Mouse (Mus musculus) thymus, postnatal 0 days (tissue): Measurements from ENCODE around the gene Spi1. TPM values are rescaled to one million over a fixed set of nuclear protein-coding genes. Genes with fewer than 3 reads are reported as not detected.
"Not testable (repeated sequence)": the region's sequence is repeated elsewhere in the genome, so short reads cannot be mapped to it uniquely, and the experiment has no call there.

ENCODE experiments used
- DNase-seq: peaks from one replicate; pipeline ENCODE4 v3.0.0-alpha.2; 2015; ENCODE audit warnings: low spot score
- polyA plus RNA-seq: library from polyadenylated mRNA; unstranded; fragments of >200 nt; fragmentation: Nextera tagmentation; extraction: Ambion mirVana; gene quantifications from 2 replicates; pipeline ENCODE4 v1.2.1, GENCODE M21; 2015

Spi1 gene
- polyA plus RNA-seq = 13.8 and 14.0 TPM in 2 replicates

GRCm38 (mm10) chr2:91081775-91082695 lies at the start of gene Spi1:
Spi1 (plus strand) TSS chr2:91082390.
- DNase-seq = no peak

DNA sequence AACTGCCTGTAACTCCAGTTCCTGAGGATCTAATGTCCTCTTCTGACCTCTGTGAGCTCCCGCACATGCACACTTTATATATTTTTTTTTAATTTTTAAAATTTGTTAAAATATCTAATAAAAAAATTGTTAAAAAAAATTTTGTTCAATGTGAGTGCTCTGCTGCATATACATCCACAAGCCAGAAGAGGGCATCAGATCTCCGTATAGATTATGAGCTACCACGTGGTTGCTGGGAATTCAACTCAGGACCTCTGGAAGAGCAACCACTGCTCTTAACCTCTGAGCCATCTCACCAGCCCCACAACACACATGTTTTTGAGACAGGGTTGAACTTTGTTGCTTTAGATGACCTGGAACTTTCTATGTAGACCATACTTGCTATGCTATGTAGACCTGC lies 49.2 kb upstream of the Spi1 start:
- peak; percentile 41 for DNase-seq

DNA sequence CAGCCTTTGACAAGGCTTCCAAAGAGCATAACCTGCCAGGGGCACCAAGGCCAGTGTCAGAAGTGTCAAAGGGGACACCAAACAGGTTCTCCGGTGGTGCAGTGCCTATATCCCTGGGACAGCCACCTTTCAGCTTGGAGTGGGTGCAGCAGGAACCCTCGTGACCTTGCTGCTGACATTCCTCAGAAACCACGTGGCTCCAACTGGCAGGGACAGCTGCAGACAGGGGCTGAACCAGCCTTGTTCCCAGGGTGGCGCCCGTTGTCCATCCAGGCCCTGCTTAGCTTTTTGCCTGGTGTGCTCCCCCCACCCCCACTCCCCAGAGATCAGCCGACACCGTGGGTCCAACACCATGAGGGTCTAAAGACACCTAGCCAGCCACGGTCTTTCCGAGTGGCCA lies 46.8 kb upstream of the Spi1 start, which contains the start of gene Rapsn:
TSS of gene Rapsn (plus strand) at position 236 of the 400 bp plus-strand sequence.
- no peak for DNase-seq

GRCm38 (mm10) chr2:91041786-91042185 lies 40.4 kb upstream of the Spi1 start:
- no peak for DNase-seq

- peak; percentile 79 for DNase-seq
These were observed 39.4 kb upstream of the Spi1 start for GRCm38 (mm10) chr2:91042651-91043398.

DNA sequence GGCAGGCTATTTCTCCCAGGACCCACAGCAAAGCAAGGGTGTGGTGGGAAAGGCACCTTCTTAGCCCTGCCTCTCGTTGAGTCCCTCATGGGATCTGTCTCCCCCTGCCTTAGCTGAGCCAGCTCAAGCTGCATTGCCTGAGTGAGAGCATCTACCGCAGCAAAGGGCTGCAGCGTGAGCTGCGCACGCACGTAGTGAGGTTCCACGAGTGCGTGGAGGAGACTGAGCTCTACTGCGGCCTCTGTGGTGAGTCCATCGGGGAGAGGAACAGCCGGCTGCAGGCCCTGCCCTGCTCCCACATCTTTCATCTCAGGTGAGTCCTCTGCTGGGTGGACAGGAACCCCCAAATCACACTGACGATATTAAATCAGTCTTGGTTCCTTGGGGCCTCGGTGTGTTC lies 37.5 kb upstream of the Spi1 start:
- no peak for DNase-seq

GRCm38 (mm10) chr2:91045805-91046204 lies 36.4 kb upstream of the Spi1 start:
- not testable (repeated sequence) for DNase-seq

GRCm38 (mm10) chr2:91047359-91047758 lies 34.8 kb upstream of the Spi1 start:
- no peak for DNase-seq

- DNase-seq = no peak
These were observed 30.3 kb upstream of the Spi1 start for GRCm38 (mm10) chr2:91051917-91052316.

GRCm38 (mm10) chr2:91052752-91053151 lies 29.4 kb upstream of the Spi1 start:
- DNase-seq = no peak

DNA sequence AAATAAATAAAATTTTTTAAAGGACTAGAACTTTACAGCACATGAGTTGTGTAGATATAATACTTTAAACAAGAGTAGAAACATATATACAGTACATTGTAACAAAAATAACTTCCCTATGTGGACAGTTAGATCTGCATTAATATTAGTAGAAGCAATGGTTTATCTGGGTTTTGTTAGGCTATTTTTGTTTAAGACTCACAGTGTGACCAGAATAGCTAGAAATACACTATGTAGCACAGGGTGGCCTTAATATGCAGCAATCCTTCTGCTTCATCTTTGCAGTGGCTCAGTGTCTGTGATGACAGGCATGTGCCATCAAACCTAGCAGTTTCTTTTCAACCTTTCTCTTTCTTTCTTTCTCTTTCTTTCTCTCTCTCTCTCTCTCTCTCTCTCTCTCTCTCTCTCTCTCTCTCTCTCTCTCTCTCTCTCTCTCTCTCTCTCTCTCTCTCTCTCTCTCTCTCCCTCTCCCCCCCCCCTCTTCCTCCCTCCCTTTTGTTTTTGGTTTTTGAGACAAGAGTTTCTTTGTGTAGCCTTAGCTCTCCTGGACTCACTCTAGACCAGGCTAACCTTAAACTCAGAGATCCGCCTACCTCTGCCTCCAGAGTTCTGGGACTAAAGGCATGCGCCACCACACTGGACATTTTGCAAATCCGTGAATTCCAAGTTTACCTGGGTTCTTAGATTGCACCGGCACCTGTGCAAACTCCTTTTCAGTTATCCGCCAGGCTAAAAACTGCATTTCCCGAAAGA lies 28.8 kb upstream of the Spi1 start:
- no peak for DNase-seq

DNA sequence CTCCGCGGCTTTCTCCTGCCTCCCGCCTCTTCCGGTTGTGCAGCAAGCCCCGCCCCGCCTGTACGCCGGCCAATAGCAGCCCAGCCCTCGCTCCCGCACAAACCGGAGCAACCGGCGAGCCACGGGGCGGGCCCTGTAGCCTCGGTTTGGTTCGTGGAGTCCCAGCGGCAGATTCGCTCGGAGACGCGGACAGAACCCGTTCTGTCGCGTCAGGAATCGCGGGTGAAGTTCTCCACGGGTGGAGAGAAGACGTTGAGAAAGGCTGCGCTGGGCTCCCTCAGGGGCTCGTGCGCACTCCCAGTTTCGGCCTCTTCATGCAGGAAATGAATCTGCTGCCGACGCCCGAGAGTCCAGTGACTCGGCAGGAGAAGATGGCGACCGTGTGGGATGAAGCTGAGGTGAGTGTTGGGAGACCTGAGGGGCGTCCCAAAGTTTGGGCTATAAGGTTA lies 28.2 kb upstream of the Spi1 start, which contains the start of gene Psmc3:
TSS of gene Psmc3 (plus strand) at position 76 of the 449 bp plus-strand sequence.
- DNase-seq = peak; percentile 94

GRCm38 (mm10) chr2:91058435-91058834 lies 23.8 kb upstream of the Spi1 start:
- no peak for DNase-seq

DNA sequence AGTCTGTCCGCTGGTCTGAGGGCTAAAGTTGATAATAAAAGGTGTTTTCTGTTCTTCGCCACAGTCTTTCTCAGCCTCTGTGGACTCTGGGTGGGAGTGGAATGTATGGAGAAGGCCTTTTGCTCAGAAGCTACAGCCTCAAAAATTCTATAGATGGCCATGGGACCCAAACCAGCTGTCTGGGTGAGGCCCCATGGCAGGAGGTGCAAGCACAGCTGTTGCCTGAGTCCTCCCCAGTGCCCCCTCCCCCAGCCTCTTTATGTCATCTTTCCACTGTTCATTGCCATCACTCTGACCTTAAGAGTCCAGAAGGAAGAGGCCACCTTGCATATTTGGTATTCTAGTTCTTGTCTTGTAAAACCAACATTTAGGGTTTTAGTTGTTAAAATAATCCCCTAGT lies 22.8 kb upstream of the Spi1 start:
- no peak for DNase-seq

DNA sequence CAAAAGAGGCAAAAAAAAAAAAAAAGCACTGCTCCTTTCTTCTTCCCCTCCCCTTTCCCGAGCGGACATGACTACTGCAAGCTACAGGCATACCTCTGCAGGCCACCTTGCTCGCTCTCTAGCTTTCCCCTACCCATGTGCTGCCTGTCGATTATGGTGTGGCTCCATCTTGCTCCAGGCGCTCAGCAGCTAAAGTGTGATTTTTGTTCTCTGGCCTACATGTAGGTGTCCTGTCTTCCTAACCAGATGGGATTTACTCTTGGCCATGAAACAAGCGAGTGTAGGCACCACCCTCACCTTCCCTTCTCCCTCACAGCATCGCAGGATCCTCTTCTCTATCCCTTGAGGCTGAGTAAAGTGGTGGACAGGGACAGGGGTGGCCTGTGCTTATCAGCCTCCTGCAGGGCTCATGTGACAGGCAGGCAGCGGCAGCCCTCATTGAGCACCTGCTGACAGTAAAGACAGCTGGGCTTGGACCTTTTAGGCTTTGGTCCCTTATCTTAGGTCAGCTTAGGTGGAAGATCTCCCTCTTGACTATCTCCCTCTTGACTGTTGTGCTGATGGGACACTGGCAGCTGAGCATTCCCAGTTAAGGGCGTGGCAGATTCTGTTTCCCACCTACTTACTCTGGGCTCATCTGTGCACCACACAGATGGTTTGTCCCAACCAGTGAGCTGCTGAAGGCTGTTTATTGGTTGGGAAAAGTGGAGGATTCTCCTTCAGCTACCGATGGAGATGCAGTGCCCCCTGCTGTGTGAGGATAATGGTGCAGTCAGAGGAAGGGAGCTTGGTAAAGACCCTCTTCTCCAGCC lies 21.4 kb upstream of the Spi1 start:
- DNase-seq = no peak

GRCm38 (mm10) chr2:91061849-91062481 lies 20.2 kb upstream of the Spi1 start:
- no peak for DNase-seq

DNA sequence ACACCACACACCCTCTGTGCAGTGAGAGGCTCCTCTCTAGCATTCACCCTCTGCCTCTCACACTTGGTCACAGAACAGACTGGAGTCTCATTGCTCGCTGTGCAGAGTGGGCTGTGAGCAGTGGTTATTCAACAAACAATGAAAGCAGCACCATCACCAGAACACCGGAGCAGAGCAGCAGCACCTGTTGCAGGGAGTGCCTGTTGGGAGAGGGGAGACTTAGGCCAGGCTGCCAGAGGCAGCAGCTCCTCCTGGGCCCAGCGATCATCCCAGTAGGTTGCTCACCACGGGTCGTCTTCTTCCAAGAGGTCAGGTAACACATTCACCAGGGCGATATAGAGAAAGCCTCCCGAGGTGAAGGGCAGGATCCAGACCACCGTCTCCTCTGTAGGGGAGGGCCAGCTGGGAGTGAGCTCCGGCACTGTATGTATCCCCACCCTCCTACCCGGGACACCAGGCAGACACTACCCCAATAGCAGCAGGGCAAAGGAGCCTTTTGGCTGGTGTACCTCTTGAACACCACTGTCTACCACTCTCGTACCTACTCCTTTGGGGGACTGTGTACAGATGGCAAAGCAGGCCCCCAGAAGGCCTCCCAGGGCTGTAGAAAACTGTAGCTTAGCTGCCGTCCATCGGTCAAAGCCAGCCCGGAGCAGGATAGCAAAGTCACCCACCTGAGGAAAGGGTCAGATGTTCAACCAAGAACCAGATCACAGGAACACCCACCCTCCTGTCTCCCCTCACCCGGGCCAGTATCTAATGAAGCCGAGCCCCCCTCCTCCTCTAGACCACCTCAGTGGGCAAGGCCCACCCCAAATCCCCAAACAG lies 19.2 kb upstream of the Spi1 start:
- no peak for DNase-seq

DNA sequence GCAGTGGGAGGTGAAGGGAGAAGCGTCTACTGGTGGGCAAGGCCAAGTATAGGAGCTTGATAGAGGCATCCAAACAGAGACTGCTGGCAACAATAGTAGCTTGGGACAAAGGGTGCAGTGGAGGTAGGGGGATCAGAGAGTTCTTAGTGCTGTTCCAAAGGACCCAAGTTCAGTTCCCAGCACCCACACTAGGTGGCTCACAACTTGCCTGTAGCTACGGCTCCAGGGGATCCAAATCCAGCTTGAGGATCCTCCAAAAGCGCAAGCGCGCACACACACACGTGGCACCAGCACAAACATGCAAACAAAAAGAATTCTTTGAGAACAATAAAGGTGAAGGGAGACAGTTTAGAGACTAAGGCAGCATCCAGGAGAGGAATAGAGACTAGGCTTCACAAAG lies 18.0 kb upstream of the Spi1 start:
- DNase-seq = no peak

DNA sequence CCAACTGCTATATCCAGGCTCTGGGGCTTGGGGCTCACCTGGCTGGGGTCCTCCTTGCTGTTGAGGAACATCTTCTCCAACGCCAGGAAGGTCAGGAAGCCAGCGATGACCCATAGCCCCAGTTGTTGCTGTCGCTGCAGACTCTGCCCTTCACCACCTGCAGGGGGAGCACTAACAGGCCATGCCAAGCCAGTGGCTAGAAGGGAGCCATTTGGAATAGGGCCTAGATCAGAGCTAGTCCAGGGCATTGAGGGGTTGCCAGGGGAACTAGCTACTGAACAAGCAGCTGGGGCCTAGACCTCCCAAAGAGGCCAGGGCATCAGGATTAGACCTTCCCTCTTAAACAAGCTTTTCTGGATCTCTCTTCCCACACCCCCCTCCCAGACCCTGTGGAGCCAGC lies 16.6 kb upstream of the Spi1 start:
- no peak for DNase-seq
